Comparison of ENCODE assay signal across 17 mouse cellular contexts in the genomic region with DNA sequence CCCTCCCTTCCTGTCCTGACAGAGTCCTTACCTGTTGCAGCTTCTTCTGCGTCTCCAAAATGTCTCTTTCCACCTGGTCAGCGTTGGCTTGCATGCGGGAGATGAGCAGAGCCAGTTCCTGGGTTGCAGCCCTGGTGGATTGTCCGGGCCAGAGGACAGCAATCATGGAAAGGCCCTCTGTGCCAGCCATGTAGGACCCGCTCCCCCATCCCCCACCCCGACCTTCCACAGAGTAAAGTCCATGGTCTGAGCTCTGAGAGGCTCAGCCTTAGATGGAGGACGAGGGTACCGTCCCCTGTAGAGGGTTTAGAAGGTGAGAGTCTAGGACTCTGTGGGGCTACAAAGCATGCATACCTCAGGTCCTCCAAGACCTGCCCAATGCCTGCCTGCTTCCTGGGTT. TPM values are rescaled to one million over a fixed set of nuclear protein-coding genes. Genes with fewer than 3 reads are reported as not detected.
"Had no signal": no experiment of that assay in that cellular context is flagged by ENCODE, and none has a peak within 500 bp of the region (broad histone marks: within the 10 kb centered on the region; RNA-seq: fewer than 3 reads in every experiment).

No protein-coding gene starts in this region.

- H3K36me3 ChIP-seq: lung, embryonic 15.5 days; midbrain, embryonic 13.5 days; midbrain, embryonic 15.5 days; neural tube, embryonic 12.5 days; stomach, embryonic 15.5 days had no signal

- DNase-seq: lung, adult 2 months; lung, postnatal 14 days; lung, postnatal 36 days; right cerebral cortex, postnatal 14 days; thymus, adult 2 months; thymus, postnatal 25 days had no signal

- H3K4me2 ChIP-seq: lung, embryonic 15.5 days; midbrain, embryonic 11.5 days; midbrain, embryonic 13.5 days; midbrain, embryonic 15.5 days; neural tube, embryonic 12.5 days; stomach, embryonic 15.5 days had no signal

- H3K27ac ChIP-seq: lung, embryonic 15.5 days; macrophage; midbrain, embryonic 13.5 days; midbrain, embryonic 15.5 days; neural tube, embryonic 12.5 days; stomach, embryonic 15.5 days; stomach, postnatal 0 days had no signal

- H3K9ac ChIP-seq: lung, embryonic 15.5 days; midbrain, embryonic 13.5 days; midbrain, embryonic 15.5 days; neural tube, embryonic 12.5 days; stomach, embryonic 15.5 days had no signal

- H3K4me3 ChIP-seq: lung, embryonic 15.5 days; megakaryocyte, embryonic 14.5 days; midbrain, embryonic 13.5 days; midbrain, embryonic 15.5 days; neural tube, embryonic 12.5 days; stomach, embryonic 15.5 days had no signal

- H3K9me3 ChIP-seq: lung, embryonic 15.5 days; midbrain, embryonic 13.5 days; midbrain, embryonic 15.5 days; neural tube, embryonic 12.5 days; stomach, embryonic 15.5 days had no signal

- ATAC-seq: lung, postnatal 0 days; midbrain, embryonic 13.5 days; midbrain, embryonic 15.5 days had no signal

- H3K27me3 ChIP-seq: stomach, embryonic 15.5 days had no signal

RNA-seq across cellular contexts. Expression of a gene that starts 3.0 kb away (rescaled TPM):
- polyA plus RNA-seq: macrophage had no signal

RNA-seq across cellular contexts. Expression of a gene that starts 45.8 kb away (rescaled TPM):
- polyA plus RNA-seq: lung, postnatal 0 days; macrophage; spleen, adult 2 months had no signal
